Mouse (Mus musculus): Measurements from ENCODE around the gene Cel. TPM values are rescaled to one million over a fixed set of nuclear protein-coding genes. Genes with fewer than 3 reads are reported as not detected.
A peak's percentile ranks its signal among the peaks of the same experiment; 100 is the strongest.

Cel gene
- polyA plus RNA-seq, 1 experiment from 2014 or later: not detected

DNA sequence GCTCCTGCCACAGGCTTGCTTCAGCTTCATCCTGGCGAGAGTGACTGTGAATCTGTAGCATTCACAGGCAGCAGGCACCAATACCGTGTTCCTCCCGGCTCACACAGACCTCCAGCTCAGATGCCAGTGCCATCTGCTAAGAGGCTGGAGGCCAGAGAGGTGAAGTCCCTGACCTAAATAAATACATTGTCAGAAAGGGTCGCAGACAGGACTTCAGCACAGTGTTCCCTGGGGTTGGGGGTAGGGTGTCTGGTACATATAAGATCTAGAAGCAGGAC lies 28.0 kb downstream of the Cel start:
- peaks cover 88% of the 10 kb centered on the region for H3K4me1 ChIP-seq
- H3K9me3 ChIP-seq: no peaks in the 10 kb centered on the region
- H3K27ac ChIP-seq: peak overlapping the region; percentile 87
- H3K4me2 ChIP-seq: peak overlapping the region; percentile 76
- H3K4me3 ChIP-seq: peak overlapping the region; percentile 84
- H3K36me3 ChIP-seq: no peaks in the 10 kb centered on the region
- H3K9ac ChIP-seq: no peak overlapping the region
- 29% methylated on average over 4 of the region's 4 CpGs for WGBS
- no peak for ATAC-seq (ENCODE audit: insufficient number of reproducible peaks, low FRiP score, low TSS enrichment, low read depth)
- H3K27me3 ChIP-seq: no peaks in the 10 kb centered on the region

DNA sequence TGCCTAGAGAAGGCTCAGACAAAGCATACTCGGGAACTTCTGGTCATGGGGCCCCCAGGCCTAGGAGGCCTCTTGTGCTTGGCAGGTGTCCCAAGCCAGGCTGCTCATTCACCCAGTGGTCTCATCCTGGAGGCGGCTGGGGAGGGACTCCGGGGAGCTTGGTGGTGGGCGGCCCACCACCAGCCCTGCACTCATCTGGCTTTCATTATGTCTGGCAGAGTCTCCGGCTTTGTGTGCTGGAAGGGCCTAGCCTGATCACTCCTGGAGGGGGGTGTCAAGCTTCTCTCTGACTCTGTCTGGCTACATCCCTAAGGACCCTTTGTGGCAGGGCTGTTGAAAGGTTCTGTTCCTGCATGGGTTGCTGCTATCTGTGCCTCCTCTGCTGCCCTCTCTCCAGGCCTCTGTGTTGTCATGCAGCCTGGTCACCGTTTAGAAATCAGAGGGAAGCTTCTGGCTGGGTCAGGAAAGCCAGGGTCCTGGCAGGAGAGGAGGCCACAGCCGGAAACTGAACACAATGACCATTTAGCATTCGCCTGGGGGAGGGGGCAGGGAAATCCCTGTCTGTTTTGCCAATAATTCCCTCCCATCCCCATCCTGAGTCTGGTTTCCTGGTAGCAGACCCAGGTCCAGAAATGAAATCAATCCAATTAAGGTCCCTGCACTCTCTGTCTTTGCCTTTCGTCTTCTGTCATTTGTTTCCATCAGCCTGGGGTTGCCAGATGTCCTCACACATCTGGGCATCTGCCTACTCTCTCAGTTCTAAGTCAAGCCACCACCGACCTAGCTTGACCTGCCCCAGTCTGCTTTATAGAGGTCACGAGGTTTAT lies 28.6 kb downstream of the Cel start:
- H3K36me3 ChIP-seq: no peaks in the 10 kb centered on the region
- peak; percentile 31; the same call in 1 of the 2 replicates for ATAC-seq (ENCODE audit: insufficient number of reproducible peaks, low FRiP score, low TSS enrichment, low read depth)
- peak overlapping the region; percentile 84 for H3K4me3 ChIP-seq
- 28% methylated on average over 11 of the region's 11 CpGs for WGBS
- H3K9ac ChIP-seq: peak overlapping the region; percentile 31; the same call in 1 of the 2 replicates
- H3K4me1 ChIP-seq: peaks cover 88% of the 10 kb centered on the region
- H3K9me3 ChIP-seq: no peaks in the 10 kb centered on the region
- H3K27ac ChIP-seq: peak overlapping the region; percentile 87
- no peaks in the 10 kb centered on the region for H3K27me3 ChIP-seq
- H3K4me2 ChIP-seq: peak overlapping the region; percentile 76

DNA sequence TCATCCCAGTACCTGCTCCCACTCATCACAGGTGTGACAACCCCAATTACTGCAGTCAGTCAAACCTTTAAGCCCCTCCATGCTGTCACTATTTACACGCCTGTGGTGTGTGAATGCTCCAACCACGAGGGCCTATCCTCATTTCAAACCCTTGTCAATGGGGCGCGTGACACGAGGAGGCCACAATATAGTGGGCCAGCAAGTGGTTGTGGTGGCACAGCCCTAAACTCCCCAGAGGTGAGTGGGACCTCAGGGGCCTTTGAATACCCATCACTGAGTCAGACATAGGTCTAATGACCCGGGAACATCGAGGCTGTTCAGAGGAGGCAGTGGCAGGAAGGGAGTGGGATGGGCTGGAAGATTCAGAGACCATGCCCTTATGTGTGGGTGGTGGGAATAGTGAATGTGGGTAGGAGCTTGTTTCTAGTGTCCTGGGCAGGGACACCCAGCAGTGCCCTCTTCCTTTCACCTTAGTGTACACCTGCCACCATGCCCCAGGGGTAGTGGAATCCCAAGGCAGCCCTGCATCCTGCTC lies 29.2 kb downstream of the Cel start:
- Histone ChIP-seq H3K4me1 (peaks cover 88% of the 10 kb centered on the region), H3K36me3 (no peaks in the 10 kb centered on the region), H3K27me3 (no peaks in the 10 kb centered on the region), H3K4me2 (peak overlapping the region; percentile 76), H3K9ac (peak overlapping the region; percentile 65), H3K4me3 (peak overlapping the region; percentile 84), H3K27ac (peak overlapping the region; percentile 87), H3K9me3 (no peaks in the 10 kb centered on the region)
- WGBS: 45% methylated on average over 7 of the region's 7 CpGs
- ATAC-seq (ENCODE audit: insufficient number of reproducible peaks, low FRiP score, low TSS enrichment, low read depth): no peak

DNA sequence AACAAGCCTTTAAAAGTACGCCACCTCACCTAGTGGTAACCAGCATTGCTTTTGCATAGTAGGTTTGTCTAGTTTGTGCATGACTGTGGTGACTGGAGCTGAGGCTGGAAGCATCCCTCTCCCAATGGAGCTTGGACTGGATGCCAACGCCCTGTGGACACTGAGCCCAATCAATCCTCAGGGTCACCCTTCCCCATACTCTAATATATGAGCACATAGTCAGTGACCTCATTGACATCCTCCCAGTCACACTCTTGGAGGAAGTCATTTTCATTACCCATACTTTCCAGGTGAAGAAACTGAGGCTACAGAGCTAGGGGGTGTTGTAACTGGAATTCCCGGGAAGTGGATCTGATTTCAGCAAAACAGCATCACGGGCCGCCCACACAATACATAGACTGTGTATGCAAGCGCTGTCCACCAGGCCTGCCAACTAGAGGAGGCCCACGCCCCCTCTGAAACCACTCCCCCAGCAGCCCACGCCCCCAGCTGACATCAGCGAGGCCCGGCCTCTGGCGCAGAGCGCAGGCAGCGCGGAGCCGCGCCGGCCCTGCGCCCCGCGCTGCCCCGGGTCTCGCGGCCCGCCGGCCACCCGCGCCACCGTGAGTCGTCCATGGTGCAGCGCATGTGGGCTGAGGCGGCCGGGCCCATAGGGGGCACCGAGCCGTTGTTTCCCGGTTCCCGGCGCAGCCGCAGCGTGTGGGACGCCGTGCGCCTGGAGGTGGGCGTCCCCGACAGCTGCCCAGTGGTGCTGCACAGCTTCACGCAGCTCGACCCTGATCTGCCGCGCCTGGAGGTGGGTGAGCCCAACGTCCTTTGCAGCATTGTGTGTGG lies 30.0 kb downstream of the Cel start:
- peak overlapping the region; percentile 84 for H3K4me3 ChIP-seq
- H3K27ac ChIP-seq: peak overlapping the region; percentile 87
- ATAC-seq (ENCODE audit: insufficient number of reproducible peaks, low FRiP score, low TSS enrichment, low read depth): peak; percentile 90
- 2% methylated on average over 49 of the region's 49 CpGs for WGBS
- no peaks in the 10 kb centered on the region for H3K36me3 ChIP-seq
- peaks cover 88% of the 10 kb centered on the region for H3K4me1 ChIP-seq
- H3K4me2 ChIP-seq: peak overlapping the region; percentile 76
- H3K27me3 ChIP-seq: no peaks in the 10 kb centered on the region
- H3K9ac ChIP-seq: peak overlapping the region; percentile 65
- no peaks in the 10 kb centered on the region for H3K9me3 ChIP-seq

DNA sequence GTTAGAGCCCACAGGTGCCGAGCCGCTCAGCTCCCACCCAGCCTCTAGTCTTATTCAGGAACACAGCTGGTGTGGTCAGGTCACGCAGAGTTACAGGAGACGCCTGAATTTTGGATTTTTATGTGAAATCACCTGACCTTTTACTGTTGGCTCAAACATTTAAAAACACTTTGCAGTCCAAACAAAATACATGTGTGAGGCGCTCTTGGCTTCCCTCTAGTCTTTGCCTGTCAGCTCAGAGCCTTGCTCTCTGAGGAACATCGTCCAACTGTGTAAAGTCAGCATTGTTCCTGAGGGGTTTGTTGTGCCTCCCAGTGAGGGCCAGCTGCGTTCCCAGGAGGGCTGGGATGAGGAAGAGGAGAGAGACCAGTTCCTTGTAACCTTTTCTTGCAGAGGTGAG lies 32.9 kb downstream of the Cel start:
- Histone ChIP-seq H3K36me3 (no peaks in the 10 kb centered on the region), H3K4me1 (peaks cover 88% of the 10 kb centered on the region), H3K27ac (peak overlapping the region; percentile 48), H3K9ac (no peak overlapping the region), H3K27me3 (no peaks in the 10 kb centered on the region), H3K4me2 (no peak overlapping the region), H3K4me3 (no peak overlapping the region), H3K9me3 (no peaks in the 10 kb centered on the region)
- ATAC-seq (ENCODE audit: insufficient number of reproducible peaks, low FRiP score, low TSS enrichment, low read depth): no peak
- 44% methylated on average over 7 of the region's 7 CpGs for WGBS

DNA sequence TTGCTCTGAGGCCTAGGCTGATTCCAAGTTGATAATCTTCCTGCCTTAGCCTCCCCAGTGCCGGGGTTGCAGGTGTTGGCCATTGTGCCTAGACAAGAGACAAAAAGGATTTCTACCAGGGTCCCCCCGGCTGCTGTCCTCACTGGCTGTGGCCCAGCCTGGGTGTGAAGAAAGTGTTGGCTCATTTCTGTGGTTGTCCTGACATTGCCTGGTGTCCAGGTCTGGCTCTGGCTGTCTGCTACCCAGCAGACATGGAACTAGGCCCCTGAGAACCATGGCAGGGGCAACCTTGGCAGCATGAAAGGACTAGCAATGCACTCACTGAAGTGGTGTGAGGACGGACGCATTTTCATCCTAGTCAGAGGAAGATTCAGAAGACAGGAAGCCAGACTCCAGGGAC lies 33.3 kb downstream of the Cel start:
- Histone ChIP-seq H3K9me3 (no peaks in the 10 kb centered on the region), H3K27ac (no peak overlapping the region), H3K27me3 (no peaks in the 10 kb centered on the region), H3K36me3 (no peaks in the 10 kb centered on the region), H3K9ac (no peak overlapping the region), H3K4me1 (peaks cover 88% of the 10 kb centered on the region), H3K4me2 (no peak overlapping the region), H3K4me3 (no peak overlapping the region)
- no peak for ATAC-seq (ENCODE audit: insufficient number of reproducible peaks, low FRiP score, low TSS enrichment, low read depth)
- WGBS: 67% methylated on average over 4 of the region's 4 CpGs

DNA sequence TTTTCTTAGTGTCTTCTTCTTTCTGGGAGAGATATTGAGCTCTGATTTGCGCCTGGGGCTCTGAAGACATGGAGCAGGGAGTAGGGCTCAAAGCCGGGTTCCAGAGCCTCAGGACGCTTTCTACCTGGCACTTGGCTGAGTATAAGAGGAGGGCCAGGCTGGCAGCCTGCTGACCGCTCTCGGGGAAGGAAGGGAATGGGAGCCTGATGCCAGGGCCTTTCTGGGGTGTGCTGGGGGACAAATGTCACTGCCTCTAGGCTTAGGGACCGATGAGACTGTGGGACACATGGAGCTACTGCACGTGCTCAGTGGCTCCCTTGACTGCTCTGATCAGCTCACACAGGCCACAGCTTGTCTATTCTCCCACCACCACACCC lies 34.9 kb downstream of the Cel start:
- Histone ChIP-seq H3K9ac (no peak overlapping the region), H3K4me3 (no peak overlapping the region), H3K4me2 (no peak overlapping the region), H3K9me3 (no peaks in the 10 kb centered on the region), H3K27ac (peak overlapping the region; percentile 39; the same call in 1 of the 2 replicates), H3K27me3 (no peaks in the 10 kb centered on the region), H3K36me3 (no peaks in the 10 kb centered on the region), H3K4me1 (peaks cover 88% of the 10 kb centered on the region)
- WGBS: 76% methylated on average over 7 of the region's 7 CpGs
- ATAC-seq (ENCODE audit: insufficient number of reproducible peaks, low FRiP score, low TSS enrichment, low read depth): no peak

DNA sequence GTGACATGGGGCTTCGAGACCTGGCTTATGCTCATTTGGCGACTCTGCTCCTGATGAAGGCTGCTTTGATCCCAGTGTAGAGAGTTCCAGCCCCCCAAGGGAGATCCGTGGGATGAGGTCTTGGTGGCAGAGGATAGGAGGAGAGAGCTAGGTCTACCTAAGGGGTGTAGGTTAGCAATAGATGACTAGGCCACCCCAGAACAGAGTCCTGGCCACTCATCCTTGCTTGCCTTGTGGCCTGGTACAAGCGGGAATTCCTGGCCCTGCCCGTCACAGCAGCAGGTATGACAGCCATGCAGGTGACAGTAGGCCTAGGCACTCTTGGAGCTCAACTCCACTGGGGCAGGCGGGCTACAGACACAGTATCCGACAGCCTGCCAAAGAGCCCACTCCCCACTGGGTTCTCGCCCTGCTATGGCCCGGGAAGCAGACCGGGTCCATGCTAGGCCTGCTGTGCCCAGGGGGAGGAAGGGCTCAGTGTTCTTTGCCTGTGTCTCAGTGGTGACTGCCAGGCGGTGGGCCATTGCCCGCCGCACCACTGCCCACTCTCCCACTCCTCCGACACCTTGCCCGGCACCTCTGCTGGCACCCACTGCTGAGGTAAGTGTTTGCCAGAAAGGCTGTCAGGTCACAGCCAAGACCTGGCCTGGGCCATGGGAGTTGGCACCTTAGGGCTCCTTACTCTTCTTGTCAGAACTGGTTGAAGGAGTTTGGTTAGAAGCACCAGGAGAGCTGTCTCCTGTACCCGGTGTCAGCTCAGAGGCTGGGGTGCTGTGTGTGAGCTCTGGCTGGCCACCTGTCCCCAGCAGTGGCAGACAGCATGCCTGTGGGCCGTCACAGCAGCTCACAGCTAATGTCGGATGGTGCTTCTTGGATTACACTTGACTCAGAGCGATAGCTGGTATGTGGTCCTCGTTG lies 35.5 kb downstream of the Cel start:
- Histone ChIP-seq H3K4me2 (no peak overlapping the region), H3K27me3 (no peaks in the 10 kb centered on the region), H3K4me3 (no peak overlapping the region), H3K36me3 (no peaks in the 10 kb centered on the region), H3K4me1 (peaks cover 86% of the 10 kb centered on the region), H3K9me3 (no peaks in the 10 kb centered on the region), H3K9ac (no peak overlapping the region), H3K27ac (peak overlapping the region; percentile 39; the same call in 1 of the 2 replicates)
- 82% methylated on average over 20 of the region's 20 CpGs for WGBS
- no peak for ATAC-seq (ENCODE audit: insufficient number of reproducible peaks, low FRiP score, low TSS enrichment, low read depth)

DNA sequence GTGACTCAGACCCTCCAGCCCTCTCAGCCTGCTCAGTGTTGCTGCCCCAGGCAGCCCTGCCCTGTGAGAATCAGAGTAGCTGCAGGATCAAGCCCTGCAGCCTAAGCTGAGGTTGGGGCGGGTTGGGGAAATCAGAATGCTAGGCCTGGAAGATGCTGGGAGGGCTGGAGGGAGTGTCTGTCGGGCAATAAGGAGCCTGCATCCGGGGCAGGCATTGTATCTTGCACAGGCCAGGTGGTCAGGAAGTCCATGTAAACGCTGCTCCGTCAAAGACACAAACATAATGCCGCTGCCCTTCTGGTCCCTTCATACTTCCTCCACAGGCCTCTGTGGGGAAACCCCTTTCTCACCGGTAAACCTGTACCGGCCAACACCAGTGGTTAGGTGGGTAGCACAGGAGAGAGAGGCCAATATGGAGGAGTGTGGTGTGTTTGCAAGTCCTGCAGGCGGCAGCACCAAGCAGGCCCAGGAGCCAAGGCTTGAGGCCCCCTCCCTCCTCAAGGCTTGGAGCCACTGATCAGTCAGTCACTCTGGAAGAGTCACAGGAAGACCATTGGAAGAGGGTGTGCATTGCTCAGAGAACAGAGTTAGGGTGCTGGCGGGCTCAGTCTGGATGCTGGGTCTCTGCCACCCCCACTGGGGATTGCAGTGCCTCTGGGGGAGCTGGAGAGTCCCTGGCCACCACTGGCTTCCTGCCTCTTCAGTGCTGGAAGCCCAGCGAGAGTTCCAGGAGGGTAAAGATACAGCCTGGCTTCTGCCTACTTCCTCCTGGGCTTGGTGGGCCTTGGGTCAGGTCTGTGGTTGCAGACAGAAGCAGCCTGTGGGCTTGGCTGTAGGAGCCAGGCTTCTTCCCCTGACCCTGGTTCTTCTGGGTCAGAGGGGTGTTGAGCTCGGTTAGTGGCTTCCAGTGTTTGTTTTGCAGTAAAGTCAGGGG lies 37.0 kb downstream of the Cel start:
- Histone ChIP-seq H3K4me3 (no peak overlapping the region), H3K4me2 (no peak overlapping the region)

DNA sequence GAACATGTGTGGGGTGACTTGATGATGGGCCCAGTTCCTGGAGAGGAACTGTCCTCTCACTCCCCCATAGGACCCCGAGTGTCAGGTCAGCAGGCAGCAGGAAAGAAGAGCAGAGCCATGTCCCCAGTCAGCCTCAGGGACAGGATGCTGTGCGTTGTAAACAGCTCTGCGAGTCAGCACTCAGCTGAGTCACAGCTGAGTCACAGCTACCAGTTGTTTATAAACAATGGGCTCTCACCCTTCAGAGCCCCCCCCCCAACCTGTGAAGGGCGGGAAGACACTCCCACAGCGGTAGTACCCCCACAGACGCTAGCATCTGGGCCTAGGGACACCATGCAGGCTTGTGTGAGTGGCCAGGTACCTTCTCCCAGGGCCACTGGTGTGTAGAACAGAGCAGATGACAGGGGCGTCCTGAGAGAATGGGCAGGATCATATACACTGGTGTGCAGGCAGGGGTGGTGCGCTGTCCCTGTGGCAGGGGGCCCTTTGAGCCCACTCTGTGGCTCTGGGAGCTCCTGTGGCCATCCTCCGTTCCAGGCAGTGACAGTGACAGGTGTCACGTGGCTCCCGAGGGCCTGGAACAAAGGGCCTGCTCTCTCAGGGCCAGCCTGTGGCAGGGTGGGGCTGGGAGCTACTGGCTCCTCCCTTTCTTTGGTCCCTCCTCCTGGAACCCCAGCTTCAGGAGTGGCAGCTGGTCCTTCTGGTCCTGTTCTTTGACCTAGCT lies 37.8 kb downstream of the Cel start:
- Histone ChIP-seq H3K4me3 (no peak overlapping the region), H3K4me1 (peaks cover 94% of the 10 kb centered on the region)
- ATAC-seq (ENCODE audit: insufficient number of reproducible peaks, low FRiP score, low TSS enrichment, low read depth): peak; percentile 25; the same call in 1 of the 2 replicates

More for the DNA sequence above, 37.0 kb downstream of the Cel start:
- H3K9ac ChIP-seq: no peak overlapping the region
- peak overlapping the region; percentile 54 for H3K27ac ChIP-seq
- no peak for ATAC-seq (ENCODE audit: insufficient number of reproducible peaks, low FRiP score, low TSS enrichment, low read depth)
- 40% methylated on average over 12 of the region's 12 CpGs for WGBS
- H3K27me3 ChIP-seq: no peaks in the 10 kb centered on the region
- H3K36me3 ChIP-seq: no peaks in the 10 kb centered on the region
- H3K9me3 ChIP-seq: no peaks in the 10 kb centered on the region
- peaks cover 95% of the 10 kb centered on the region for H3K4me1 ChIP-seq

More for the DNA sequence above, 37.8 kb downstream of the Cel start:
- Histone ChIP-seq H3K9me3 (no peaks in the 10 kb centered on the region), H3K27ac (peak overlapping the region; percentile 54), H3K27me3 (no peaks in the 10 kb centered on the region), H3K4me2 (no peak overlapping the region), H3K36me3 (no peaks in the 10 kb centered on the region), H3K9ac (no peak overlapping the region)
- WGBS: 27% methylated on average over 11 of the region's 11 CpGs
